In genomic region chr10:120485461-120485860, GRCm38 (mm10) we compare ENCODE assay signal across 13 mouse cellular contexts.
"Had no signal": no experiment of that assay in that cellular context is flagged by ENCODE, and none has a peak within 500 bp of the region (broad histone marks: within the 10 kb centered on the region; RNA-seq: fewer than 3 reads in every experiment).

No protein-coding gene starts in this region.

- DNase-seq: lung, adult 18-20 months; lung, embryonic 14.5 days; lung, postnatal 10 days; lung, postnatal 4 days; midbrain, embryonic 14.5 days; retina, postnatal 1 day; right cerebral cortex, adult 18-20 months; right cerebral cortex, postnatal 25 days; right cerebral cortex, postnatal 4 days; spleen, adult 18-20 months; thymus, adult 18-20 months; thymus, postnatal 14 days; thymus, postnatal 36 days had no signal
